Mouse (Mus musculus): ENCODE measurements at regions not wholly inside any gene's neighbourhood (a gene's known extent, or its start where the extent isn't known, plus 50 kb on each side); places are given as distances from the start of the nearest gene placed in this dataset.

GRCm38 (mm10) chr19:37492572-37492971 lies 57.6 kb upstream of the Exoc6 start:
- H3K4me1 ChIP-seq = peaks cover 7% of the 10 kb centered on the region; the same call in 1 of the 2 replicates
- WGBS = 62% methylated on average over 2 of the region's 2 CpGs
- H3K36me3 ChIP-seq = no peaks in the 10 kb centered on the region
- no peaks in the 10 kb centered on the region for H3K9me3 ChIP-seq (replicated peaks)
- H3K4me3 ChIP-seq = no peak overlapping the region
- no peaks in the 10 kb centered on the region for H3K27me3 ChIP-seq (ENCODE audit: low read depth, poor library complexity, severe bottlenecking)
- DNase-seq (ENCODE audit: low spot score) = no peak
- no peak overlapping the region for H3K27ac ChIP-seq

GRCm38 (mm10) chr19:37493378-37493777 lies 56.8 kb upstream of the Exoc6 start:
- DNase-seq (ENCODE audit: low spot score) = no peak
- no peak overlapping the region for H3K27ac ChIP-seq
- WGBS = 60% methylated on average over 9 of the region's 9 CpGs

GRCm38 (mm10) chr19:37493921-37494485 lies 56.2 kb upstream of the Exoc6 start:
- WGBS = 39% methylated on average over 10 of the region's 10 CpGs
- no peaks in the 10 kb centered on the region for H3K27me3 ChIP-seq (ENCODE audit: low read depth, poor library complexity, severe bottlenecking)
- DNase-seq (ENCODE audit: low spot score) = no peak
- H3K36me3 ChIP-seq = no peaks in the 10 kb centered on the region
- H3K9me3 ChIP-seq (replicated peaks) = no peaks in the 10 kb centered on the region
- no peak overlapping the region for H3K4me3 ChIP-seq
- H3K27ac ChIP-seq = 0 out of 2 replicates have a peak overlapping the region, but pooled peaks have one; percentile 47
- peaks cover 7% of the 10 kb centered on the region; the same call in 1 of the 2 replicates for H3K4me1 ChIP-seq

More at GRCm38 (mm10) chr19:37493378-37493777, 56.8 kb upstream of the Exoc6 start:
- H3K4me3 ChIP-seq = no peak overlapping the region
- no peaks in the 10 kb centered on the region for H3K36me3 ChIP-seq
- no peaks in the 10 kb centered on the region for H3K27me3 ChIP-seq (ENCODE audit: low read depth, poor library complexity, severe bottlenecking)
- H3K9me3 ChIP-seq (replicated peaks) = no peaks in the 10 kb centered on the region
- peaks cover 7% of the 10 kb centered on the region; the same call in 1 of the 2 replicates for H3K4me1 ChIP-seq

GRCm38 (mm10) chr19:37494806-37495205 lies 55.4 kb upstream of the Exoc6 start:
- no peak overlapping the region for H3K4me3 ChIP-seq
- H3K27me3 ChIP-seq (ENCODE audit: low read depth, poor library complexity, severe bottlenecking) = no peaks in the 10 kb centered on the region
- H3K27ac ChIP-seq = no peak overlapping the region
- H3K4me1 ChIP-seq = peaks cover 7% of the 10 kb centered on the region; the same call in 1 of the 2 replicates
- 83% methylated on average over 4 of the region's 4 CpGs for WGBS
- H3K36me3 ChIP-seq = no peaks in the 10 kb centered on the region
- H3K9me3 ChIP-seq (replicated peaks) = no peaks in the 10 kb centered on the region
- DNase-seq (ENCODE audit: low spot score) = no peak

GRCm38 (mm10) chr19:37495319-37496270 lies 54.6 kb upstream of the Exoc6 start:
- no peak for DNase-seq (ENCODE audit: low spot score)
- H3K4me3 ChIP-seq = no peak overlapping the region
- H3K36me3 ChIP-seq = no peaks in the 10 kb centered on the region
- no peaks in the 10 kb centered on the region for H3K9me3 ChIP-seq (replicated peaks)
- no peaks in the 10 kb centered on the region for H3K27me3 ChIP-seq (ENCODE audit: low read depth, poor library complexity, severe bottlenecking)
- 89% methylated on average over 22 of the region's 22 CpGs for WGBS
- no peak overlapping the region for H3K27ac ChIP-seq
- peaks cover 7% of the 10 kb centered on the region; the same call in 1 of the 2 replicates for H3K4me1 ChIP-seq

- WGBS = 85% methylated on average over 8 of the region's 8 CpGs
- Histone ChIP-seq H3K4me1 (peaks cover 7% of the 10 kb centered on the region; the same call in 1 of the 2 replicates), H3K27me3 (ENCODE audit: low read depth, poor library complexity, severe bottlenecking) (no peaks in the 10 kb centered on the region), H3K36me3 (no peaks in the 10 kb centered on the region), H3K9me3 (replicated peaks) (no peaks in the 10 kb centered on the region), H3K27ac (no peak overlapping the region), H3K4me3 (no peak overlapping the region)
- no peak for DNase-seq (ENCODE audit: low spot score)
Observed at GRCm38 (mm10) chr19:37496759-37497158, 53.5 kb upstream of the Exoc6 start.

- WGBS = 96% methylated on average over 8 of the region's 8 CpGs
Observed at GRCm38 (mm10) chr19:37497161-37497560, 53.1 kb upstream of the Exoc6 start.

GRCm38 (mm10) chr19:37498438-37498837 lies 51.8 kb upstream of the Exoc6 start:
- Histone ChIP-seq H3K27me3 (ENCODE audit: low read depth, poor library complexity, severe bottlenecking) (no peaks in the 10 kb centered on the region), H3K27ac (no peak overlapping the region), H3K9me3 (replicated peaks) (no peaks in the 10 kb centered on the region), H3K36me3 (no peaks in the 10 kb centered on the region), H3K4me1 (peaks cover 7% of the 10 kb centered on the region; the same call in 1 of the 2 replicates), H3K4me3 (no peak overlapping the region)
- 91% methylated on average over 3 of the region's 3 CpGs for WGBS
- DNase-seq (ENCODE audit: low spot score) = no peak

More at GRCm38 (mm10) chr19:37497161-37497560, 53.1 kb upstream of the Exoc6 start:
- Histone ChIP-seq H3K4me3 (no peak overlapping the region), H3K4me1 (peaks cover 7% of the 10 kb centered on the region; the same call in 1 of the 2 replicates), H3K36me3 (no peaks in the 10 kb centered on the region), H3K27me3 (ENCODE audit: low read depth, poor library complexity, severe bottlenecking) (no peaks in the 10 kb centered on the region), H3K27ac (no peak overlapping the region), H3K9me3 (replicated peaks) (no peaks in the 10 kb centered on the region)
- DNase-seq (ENCODE audit: low spot score) = no peak
